Mouse (Mus musculus): ENCODE results near the gene Vmn2r24.
"Not testable (repeated sequence)": the region's sequence is repeated elsewhere in the genome, so short reads cannot be mapped to it uniquely, and the experiment has no call there.

DNA sequence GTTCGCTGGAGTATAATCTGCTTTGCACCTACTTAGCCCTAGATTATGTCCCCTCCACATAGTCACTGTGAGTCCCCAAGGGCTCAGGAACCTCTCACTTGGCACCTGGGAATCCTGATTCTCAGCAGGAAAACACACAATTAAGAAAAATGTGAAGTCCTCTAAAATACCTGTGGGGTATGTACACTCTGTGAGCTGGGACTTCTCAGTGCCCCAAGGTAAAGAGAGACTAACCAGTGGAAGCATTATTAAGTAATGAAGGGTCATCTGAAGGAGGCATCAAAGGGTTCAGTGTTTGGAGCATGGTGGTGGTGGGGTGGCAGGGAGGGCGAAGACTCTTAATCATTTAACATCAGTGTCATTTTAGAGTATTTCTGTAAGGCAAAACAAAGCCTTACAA lies 74.7 kb downstream of the Vmn2r24 start, which contains the start of gene Vmn2r25:
- not testable (repeated sequence) for TF ChIP-seq CTCF (IDR thresholded peaks at IDR 0.05; ENCODE audit: low read depth, low read length); POLR2A (IDR thresholded peaks at IDR 0.05; ENCODE audit: insufficient read depth, low read length)

Measured in ES-Bruce4 (cell line).